Mouse (Mus musculus) forebrain, embryonic 15.5 days (tissue): ENCODE results near the gene Fyb. TPM values are rescaled to one million over a fixed set of nuclear protein-coding genes. Genes with fewer than 3 reads are reported as not detected.

ENCODE experiments used
- ATAC-seq: fragments of 200-750 bp; cut with Nextera tagmentation; replicated peaks from 2 replicates; pipeline ENCODE4 v1.8.0; 2017; ENCODE audit warnings: mild to moderate bottlenecking, moderate TSS enrichment, moderate library complexity
- H3K27ac ChIP-seq: fragments of 300-500 bp; sonication (generic); replicated peaks from 2 replicates; pipeline ENCODE4 v1.5.1; 2015; ENCODE audit warnings: mild to moderate bottlenecking, inconsistent platforms
- H3K27me3 ChIP-seq: fragments of 300-500 bp; sonication (generic); 2 replicates; pipeline ENCODE4 v1.6.1; 2015; ENCODE audit warnings: inconsistent platforms
- H3K36me3 ChIP-seq: fragments of 300-500 bp; sonication (generic); 2 replicates; pipeline ENCODE4 v1.6.1; 2015; ENCODE audit warnings: mild to moderate bottlenecking, inconsistent platforms
- H3K4me1 ChIP-seq: fragments of 300-500 bp; sonication (generic); 2 replicates; pipeline ENCODE4 v1.6.1; 2015; ENCODE audit warnings: inconsistent platforms
- H3K4me2 ChIP-seq: fragments of 300-500 bp; sonication (generic); replicated peaks from 2 replicates; pipeline ENCODE4 v1.6.1; 2015; ENCODE audit warnings: mild to moderate bottlenecking, inconsistent platforms
- H3K4me3 ChIP-seq: fragments of 300-500 bp; sonication (generic); 2 replicates; pipeline ENCODE4 v1.5.1; 2015; ENCODE audit warnings: mild to moderate bottlenecking, inconsistent platforms
- H3K9ac ChIP-seq: fragments of 300-500 bp; sonication (generic); replicated peaks from 2 replicates; pipeline ENCODE4 v1.6.1; 2015; ENCODE audit warnings: mild to moderate bottlenecking, inconsistent platforms
- H3K9me3 ChIP-seq: fragments of 300-500 bp; sonication (generic); 2 replicates; pipeline ENCODE4 v1.6.1; 2016; ENCODE audit warnings: inconsistent platforms
- WGBS: fragments of 180-500 bp; shearing (Covaris S2); methylation state at CpG from one replicate; pipeline ENCODE4 v1.1.7; 2015; ENCODE audit warnings: mixed read lengths; 5-methylcytosine and 5-hydroxymethylcytosine counted together
- polyA plus RNA-seq: library from polyadenylated mRNA; unstranded; fragments of >200 nt; fragmentation: Nextera tagmentation; extraction: Ambion mirVana; gene quantifications from 2 replicates; pipeline ENCODE4 v1.2.1, GENCODE M21; 2015

The Fyb gene
- polyA plus RNA-seq, 1 experiment from 2014 or later, result 2.5 TPM

- Histone ChIP-seq H3K36me3 (no peaks in the 10 kb centered on the region), H3K27ac (no peak overlapping the region), H3K4me3 (no peak overlapping the region), H3K9ac (no peak overlapping the region), H3K4me2 (no peak overlapping the region), H3K4me1 (no peaks in the 10 kb centered on the region), H3K27me3 (no peaks in the 10 kb centered on the region), H3K9me3 (no peaks in the 10 kb centered on the region)
- 89% methylated on average over 3 of the region's 3 CpGs for WGBS
- ATAC-seq, result no peak
Measured at GRCm38 (mm10) chr15:6645498-6645897, 122.8 kb downstream of the Fyb start.

- Histone ChIP-seq H3K36me3 (no peaks in the 10 kb centered on the region), H3K4me2 (no peak overlapping the region), H3K9ac (no peak overlapping the region), H3K4me1 (no peaks in the 10 kb centered on the region), H3K27ac (no peak overlapping the region), H3K9me3 (no peaks in the 10 kb centered on the region), H3K27me3 (no peaks in the 10 kb centered on the region), H3K4me3 (no peak overlapping the region)
- WGBS, result 81% methylated on average over 1 of the region's 1 CpGs
- ATAC-seq, result no peak
Measured at GRCm38 (mm10) chr15:6647066-6647465, 124.4 kb downstream of the Fyb start.

GRCm38 (mm10) chr15:6648757-6649403, 126.2 kb downstream of the Fyb start:
- WGBS, result 91% methylated on average over 7 of the region's 7 CpGs
- no peak for ATAC-seq

DNA sequence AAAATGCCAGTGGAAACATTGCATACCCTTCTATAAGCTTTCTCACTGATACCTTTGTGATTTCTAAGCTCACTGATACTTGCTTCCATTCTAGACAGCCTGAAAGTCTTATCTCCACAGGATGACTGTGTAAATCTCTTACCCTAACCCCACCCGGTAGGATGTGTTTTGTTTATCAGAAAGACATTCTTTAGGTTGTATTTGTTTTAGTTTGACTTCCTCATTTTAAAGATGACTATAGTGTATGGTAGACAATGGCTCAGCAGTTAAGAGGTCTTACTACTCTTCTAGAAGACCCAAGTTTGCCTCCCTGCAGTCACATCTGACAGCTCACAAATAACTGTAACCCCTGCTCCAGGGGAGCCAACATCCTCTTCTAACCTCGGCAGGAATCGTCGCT, 130.4 kb downstream of the Fyb start:
- ATAC-seq, result no peak
- Histone ChIP-seq H3K9me3 (no peaks in the 10 kb centered on the region), H3K4me3 (no peak overlapping the region), H3K4me2 (no peak overlapping the region), H3K9ac (no peak overlapping the region), H3K27ac (no peak overlapping the region), H3K36me3 (no peaks in the 10 kb centered on the region), H3K4me1 (no peaks in the 10 kb centered on the region), H3K27me3 (no peaks in the 10 kb centered on the region)
- WGBS, result 91% methylated on average over 4 of the region's 4 CpGs

More at GRCm38 (mm10) chr15:6648757-6649403, 126.2 kb downstream of the Fyb start:
- no peaks in the 10 kb centered on the region for H3K9me3 ChIP-seq
- no peaks in the 10 kb centered on the region for H3K27me3 ChIP-seq
- H3K36me3 ChIP-seq, result no peaks in the 10 kb centered on the region
- no peak overlapping the region for H3K4me3 ChIP-seq
- no peak overlapping the region for H3K9ac ChIP-seq
- no peaks in the 10 kb centered on the region for H3K4me1 ChIP-seq
- H3K4me2 ChIP-seq, result no peak overlapping the region
- no peak overlapping the region for H3K27ac ChIP-seq

GRCm38 (mm10) chr15:6658081-6658480, 135.4 kb downstream of the Fyb start:
- no peak for ATAC-seq
- Histone ChIP-seq H3K4me3 (no peak overlapping the region), H3K9ac (no peak overlapping the region), H3K36me3 (no peaks in the 10 kb centered on the region), H3K27ac (no peak overlapping the region), H3K9me3 (no peaks in the 10 kb centered on the region), H3K4me2 (no peak overlapping the region), H3K4me1 (no peaks in the 10 kb centered on the region), H3K27me3 (no peaks in the 10 kb centered on the region)
- 92% methylated on average over 4 of the region's 4 CpGs for WGBS

- Histone ChIP-seq H3K27me3 (no peaks in the 10 kb centered on the region), H3K9ac (no peak overlapping the region), H3K36me3 (no peaks in the 10 kb centered on the region), H3K4me3 (no peak overlapping the region), H3K27ac (no peak overlapping the region), H3K4me1 (no peaks in the 10 kb centered on the region), H3K9me3 (no peaks in the 10 kb centered on the region), H3K4me2 (no peak overlapping the region)
- ATAC-seq, result no peak
- WGBS, result 38% methylated on average over 3 of the region's 3 CpGs
Measured at GRCm38 (mm10) chr15:6661951-6662350, 139.3 kb downstream of the Fyb start.

DNA sequence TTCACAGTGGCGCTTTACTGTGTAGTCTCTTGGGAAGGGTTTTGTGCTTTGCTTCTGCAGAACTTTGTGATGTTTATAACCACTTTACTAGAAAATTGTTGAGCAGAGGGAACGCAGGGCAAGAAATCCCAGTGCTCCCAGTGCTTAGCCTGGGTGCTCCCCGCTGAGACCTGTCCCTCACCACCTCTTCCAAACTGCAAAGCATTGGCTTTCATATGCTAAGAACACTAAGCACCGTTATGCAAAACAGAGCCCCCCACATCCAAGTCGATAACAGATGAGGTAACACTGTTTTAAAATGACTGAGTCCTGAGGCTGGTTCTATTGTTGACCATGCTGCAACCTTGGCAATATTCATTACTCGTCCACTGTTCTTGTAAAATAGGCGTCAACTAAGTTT, 141.3 kb downstream of the Fyb start:
- Histone ChIP-seq H3K36me3 (no peaks in the 10 kb centered on the region), H3K27me3 (no peaks in the 10 kb centered on the region), H3K4me2 (no peak overlapping the region), H3K9ac (no peak overlapping the region), H3K27ac (no peak overlapping the region), H3K4me1 (no peaks in the 10 kb centered on the region), H3K9me3 (no peaks in the 10 kb centered on the region), H3K4me3 (no peak overlapping the region)
- WGBS, result 58% methylated on average over 7 of the region's 7 CpGs
- ATAC-seq, result no peak

DNA sequence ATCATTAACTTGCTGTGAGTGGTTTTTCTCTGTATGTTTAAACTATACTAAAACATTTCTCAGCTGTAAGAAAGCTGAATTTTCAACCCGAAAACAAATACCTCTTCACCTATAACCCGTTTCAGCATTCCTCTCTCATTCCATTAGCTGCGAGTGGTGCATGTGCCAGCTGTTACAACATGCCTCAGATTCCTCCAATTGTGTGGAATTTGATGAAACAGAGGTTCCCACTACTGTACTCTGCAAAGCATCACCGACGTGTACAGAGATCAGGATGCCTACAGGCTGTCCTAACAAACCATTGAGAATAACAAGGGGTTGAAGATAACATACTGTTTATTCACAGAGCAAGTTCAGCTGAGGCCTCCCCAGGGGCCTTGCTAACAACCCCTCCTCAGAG, 143.4 kb downstream of the Fyb start:
- H3K9ac ChIP-seq, result no peak overlapping the region
- H3K4me2 ChIP-seq, result no peak overlapping the region
- WGBS, result 63% methylated on average over 5 of the region's 5 CpGs
- H3K27ac ChIP-seq, result no peak overlapping the region
- no peaks in the 10 kb centered on the region for H3K27me3 ChIP-seq
- no peaks in the 10 kb centered on the region for H3K9me3 ChIP-seq
- no peaks in the 10 kb centered on the region for H3K36me3 ChIP-seq
- no peaks in the 10 kb centered on the region for H3K4me1 ChIP-seq
- no peak overlapping the region for H3K4me3 ChIP-seq
- ATAC-seq, result no peak

- H3K9me3 ChIP-seq, result no peaks in the 10 kb centered on the region
- no peaks in the 10 kb centered on the region for H3K27me3 ChIP-seq
- H3K4me1 ChIP-seq, result no peaks in the 10 kb centered on the region
- no peak overlapping the region for H3K4me2 ChIP-seq
- no peak overlapping the region for H3K27ac ChIP-seq
- WGBS, result 56% methylated on average over 14 of the region's 14 CpGs
- H3K36me3 ChIP-seq, result no peaks in the 10 kb centered on the region
- H3K9ac ChIP-seq, result no peak overlapping the region
- H3K4me3 ChIP-seq, result no peak overlapping the region
- no peak for ATAC-seq
Measured at GRCm38 (mm10) chr15:6668793-6669437, 146.3 kb downstream of the Fyb start.

DNA sequence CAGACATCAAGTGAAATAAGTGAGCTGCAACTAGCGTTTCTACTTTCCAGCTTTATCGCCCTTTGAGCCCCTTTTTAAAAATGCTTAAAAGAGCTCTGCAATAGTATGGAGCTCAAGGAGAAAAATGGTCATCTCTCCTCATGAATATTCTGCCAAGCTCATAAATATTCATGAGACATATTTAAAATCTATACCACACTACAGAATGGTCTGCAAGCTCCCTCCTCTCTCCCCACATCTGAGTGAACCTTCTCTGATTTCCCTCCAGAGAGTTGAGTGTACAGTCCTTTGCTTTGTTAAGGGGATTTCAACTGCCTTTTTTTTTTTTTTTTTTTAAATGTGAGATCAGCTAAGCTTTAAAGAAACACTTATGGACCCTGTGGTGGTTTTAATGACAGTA, 155.8 kb downstream of the Fyb start:
- no peak overlapping the region for H3K9ac ChIP-seq
- no peaks in the 10 kb centered on the region for H3K9me3 ChIP-seq
- H3K27me3 ChIP-seq, result no peaks in the 10 kb centered on the region
- no peak overlapping the region for H3K4me3 ChIP-seq
- H3K4me2 ChIP-seq, result no peak overlapping the region
- WGBS, result 55% methylated on average over 2 of the region's 2 CpGs
- no peak overlapping the region for H3K27ac ChIP-seq
- ATAC-seq, result no peak
- H3K4me1 ChIP-seq, result no peaks in the 10 kb centered on the region
- no peaks in the 10 kb centered on the region for H3K36me3 ChIP-seq

DNA sequence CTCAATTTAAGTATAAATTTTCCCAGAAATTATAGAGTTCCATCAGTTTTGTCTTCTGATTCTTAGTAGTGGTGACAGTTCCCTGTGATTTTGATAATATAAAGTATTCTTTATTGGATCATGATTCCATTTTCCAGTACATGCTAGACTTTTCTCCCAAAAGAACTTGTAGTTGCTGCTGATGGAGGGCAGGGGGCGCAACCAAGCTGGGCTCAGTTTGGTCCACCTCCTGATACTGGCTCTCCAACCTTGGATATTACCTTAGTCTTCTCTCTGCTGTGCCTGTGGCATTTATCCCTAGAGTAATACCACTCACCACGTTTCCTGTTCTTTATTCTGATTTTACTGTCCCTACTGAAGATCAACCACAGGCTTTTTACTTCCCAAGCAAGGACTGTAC, 179.5 kb downstream of the Fyb start:
- Histone ChIP-seq H3K27me3 (0 out of 2 replicates have a peak, but pooled peaks cover 4% of the 10 kb centered on the region), H3K9ac (no peak overlapping the region), H3K27ac (no peak overlapping the region), H3K4me1 (peaks cover under 1% of the 10 kb centered on the region), H3K36me3 (no peaks in the 10 kb centered on the region), H3K9me3 (no peaks in the 10 kb centered on the region), H3K4me3 (no peak overlapping the region), H3K4me2 (no peak overlapping the region)
- WGBS, result 69% methylated on average over 2 of the region's 2 CpGs
- no peak for ATAC-seq

DNA sequence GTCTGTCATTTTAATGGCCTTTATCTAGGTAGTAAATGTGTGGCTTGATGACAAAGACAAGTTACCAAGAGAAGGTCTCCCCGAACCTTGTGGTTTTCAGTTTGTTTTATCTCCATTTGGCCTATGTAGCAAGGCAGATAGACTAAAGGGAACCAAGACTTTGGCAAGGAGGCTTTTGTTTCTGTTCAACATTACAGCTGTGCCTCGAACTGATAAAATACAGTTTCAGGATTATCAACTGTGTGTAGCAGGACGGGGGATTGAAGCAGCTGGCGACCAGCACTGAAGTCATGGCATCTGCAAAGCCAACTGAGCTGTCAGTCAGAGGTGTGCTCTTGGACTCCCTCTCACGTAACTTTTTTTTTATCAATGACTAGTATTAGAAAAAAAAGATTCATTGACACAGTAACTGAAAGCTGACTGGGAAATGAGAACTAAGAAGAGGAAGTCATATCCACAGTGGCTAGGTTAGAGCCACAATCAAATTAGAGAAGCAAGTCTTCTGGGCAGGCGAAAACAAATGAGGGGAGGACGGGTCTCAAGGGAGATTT, 182.8 kb downstream of the Fyb start:
- 0 out of 2 replicates have a peak, but pooled peaks cover 4% of the 10 kb centered on the region for H3K27me3 ChIP-seq
- no peak overlapping the region for H3K9ac ChIP-seq
- no peak overlapping the region for H3K4me2 ChIP-seq
- H3K36me3 ChIP-seq, result no peaks in the 10 kb centered on the region
- no peaks in the 10 kb centered on the region for H3K9me3 ChIP-seq
- H3K27ac ChIP-seq, result no peak overlapping the region
- no peak overlapping the region for H3K4me3 ChIP-seq
- no peak for ATAC-seq
- WGBS, result 69% methylated on average over 7 of the region's 7 CpGs
- H3K4me1 ChIP-seq, result peaks cover 16% of the 10 kb centered on the region
